ENCODE assay signal across 30 mouse cellular contexts in genomic region chr4:139840442-139840841, GRCm38 (mm10). TPM values are rescaled to one million over a fixed set of nuclear protein-coding genes. Genes with fewer than 3 reads are reported as not detected.
DNase-seq lines count a peak whose midpoint lies in the region; ATAC-seq and TF ChIP-seq lines count a peak whose summit lies in the region.
"Had no signal": no experiment of that assay in that cellular context is flagged by ENCODE, and none has a peak within 500 bp of the region (broad histone marks: within the 10 kb centered on the region; RNA-seq: fewer than 3 reads in every experiment).

No protein-coding gene starts in this region.

- ATAC-seq in intestine, postnatal 0 days, result no peak
- ATAC-seq in intestine, embryonic 16.5 days, result no peak
- ATAC-seq in midbrain, postnatal 0 days (ENCODE audit: low FRiP score), result no peak
- no peak for ATAC-seq in midbrain, embryonic 16.5 days
- no peak for ATAC-seq in stomach, postnatal 0 days (ENCODE audit: low FRiP score, low TSS enrichment)
- ATAC-seq: midbrain, embryonic 13.5 days had no signal

- no peaks in the 10 kb centered on the region for H3K9me3 ChIP-seq in intestine, postnatal 0 days (ENCODE audit: control insufficient read depth)
- H3K9me3 ChIP-seq in intestine, embryonic 16.5 days (ENCODE audit: control insufficient read depth, low read length), result no peaks in the 10 kb centered on the region
- H3K9me3 ChIP-seq in midbrain, postnatal 0 days (ENCODE audit: low read length), result no peaks in the 10 kb centered on the region
- no peaks in the 10 kb centered on the region for H3K9me3 ChIP-seq in midbrain, embryonic 16.5 days (replicated peaks; ENCODE audit: control insufficient read depth, low read length, poor library complexity, severe bottlenecking)
- H3K9me3 ChIP-seq in stomach, postnatal 0 days (ENCODE audit: control insufficient read depth, low read length), result no peaks in the 10 kb centered on the region
- H3K9me3 ChIP-seq: embryonic facial prominence, embryonic 12.5 days; heart, embryonic 10.5 days; hindbrain, embryonic 10.5 days; midbrain, embryonic 13.5 days; stomach, embryonic 15.5 days had no signal

- TF ChIP-seq POLR2A in cerebellum, adult 2 months (IDR thresholded peaks at IDR 0.05; ENCODE audit: borderline replicate concordance, insufficient read depth, low read length), result no peak

- 66% methylated on average over 4 of the region's 4 CpGs for WGBS in intestine, postnatal 0 days
- WGBS in intestine, embryonic 16.5 days, result 69% methylated on average over 4 of the region's 4 CpGs
- 82% methylated on average over 4 of the region's 4 CpGs for WGBS in midbrain, postnatal 0 days
- WGBS in midbrain, embryonic 16.5 days, result 79% methylated on average over 4 of the region's 4 CpGs
- 70% methylated on average over 4 of the region's 4 CpGs for WGBS in stomach, postnatal 0 days
- 77% methylated on average over 4 of the region's 4 CpGs for WGBS in cerebellum, adult 2 months

- DNase-seq in midbrain, postnatal 0 days (ENCODE audit: low spot score), result no peak
- DNase-seq in ES-CJ7 (ENCODE audit: low read depth, low spot score), result peak; percentile 53
- DNase-seq in stomach, postnatal 0 days (ENCODE audit: low spot score), result no peak
- DNase-seq in MN1 (ENCODE audit: low spot score), result no peak
- no peak for DNase-seq in cerebellum, adult 2 months
- DNase-seq: adrenal gland, adult 2 months; B cell, adult 2 months; cerebellum, adult 18-20 months; cerebellum, postnatal 25 days; kidney, adult 18-20 months; lung, adult 2 months; lung, postnatal 14 days; thymus, postnatal 36 days had no signal

- H3K4me2 ChIP-seq in intestine, postnatal 0 days (replicated peaks; ENCODE audit: low read depth), result no peak overlapping the region
- H3K4me2 ChIP-seq in intestine, embryonic 16.5 days (ENCODE audit: low read depth, low read length), result no peak overlapping the region
- H3K4me2 ChIP-seq in midbrain, postnatal 0 days (ENCODE audit: low read depth, low read length, poor library complexity, severe bottlenecking), result no peak overlapping the region
- no peak overlapping the region for H3K4me2 ChIP-seq in midbrain, embryonic 16.5 days (ENCODE audit: low read length)
- no peak overlapping the region for H3K4me2 ChIP-seq in stomach, postnatal 0 days (replicated peaks; ENCODE audit: low read depth)
- H3K4me2 ChIP-seq: embryonic facial prominence, embryonic 12.5 days; forebrain, embryonic 12.5 days; limb, embryonic 12.5 days; liver, embryonic 11.5 days; midbrain, embryonic 13.5 days; stomach, embryonic 15.5 days had no signal

- H3K4me3 ChIP-seq in intestine, postnatal 0 days (ENCODE audit: low read depth, low read length), result no peak overlapping the region
- no peak overlapping the region for H3K4me3 ChIP-seq in intestine, embryonic 16.5 days (ENCODE audit: low read length)
- no peak overlapping the region for H3K4me3 ChIP-seq in midbrain, postnatal 0 days (ENCODE audit: low read depth, low read length)
- H3K4me3 ChIP-seq in midbrain, embryonic 16.5 days (ENCODE audit: low read depth, low read length), result no peak overlapping the region
- no peak overlapping the region for H3K4me3 ChIP-seq in stomach, postnatal 0 days (ENCODE audit: low read depth, low read length)
- no peak overlapping the region for H3K4me3 ChIP-seq in cerebellum, adult 2 months (replicated peaks; ENCODE audit: insufficient read depth, low read depth, low read length)
- H3K4me3 ChIP-seq: embryonic facial prominence, embryonic 12.5 days; forebrain, embryonic 12.5 days; heart, embryonic 10.5 days; hindbrain, embryonic 10.5 days; limb, embryonic 12.5 days; midbrain, embryonic 13.5 days; stomach, embryonic 15.5 days had no signal

- H3K4me1 ChIP-seq in intestine, postnatal 0 days (replicated peaks; ENCODE audit: control insufficient read depth, insufficient read depth, low read length), result no peaks in the 10 kb centered on the region
- no peaks in the 10 kb centered on the region for H3K4me1 ChIP-seq in intestine, embryonic 16.5 days (ENCODE audit: control insufficient read depth, insufficient read depth, low read length)
- H3K4me1 ChIP-seq in midbrain, postnatal 0 days (ENCODE audit: insufficient read depth, low read length), result no peaks in the 10 kb centered on the region; the same call in 1 of the 2 replicates
- no peaks in the 10 kb centered on the region; the same call in none of the 2 replicates for H3K4me1 ChIP-seq in midbrain, embryonic 16.5 days (ENCODE audit: control insufficient read depth, insufficient read depth, low read length)
- H3K4me1 ChIP-seq in stomach, postnatal 0 days (replicated peaks; ENCODE audit: control insufficient read depth, insufficient read depth), result no peaks in the 10 kb centered on the region
- H3K4me1 ChIP-seq in cerebellum, adult 2 months (ENCODE audit: control insufficient read depth, insufficient read depth, low read length), result no peaks in the 10 kb centered on the region
- H3K4me1 ChIP-seq: heart, embryonic 10.5 days; stomach, embryonic 15.5 days had no signal

- no peak overlapping the region for H3K27ac ChIP-seq in intestine, postnatal 0 days (ENCODE audit: low read depth, low read length)
- H3K27ac ChIP-seq in intestine, embryonic 16.5 days (ENCODE audit: low read length), result no peak overlapping the region
- no peak overlapping the region for H3K27ac ChIP-seq in midbrain, postnatal 0 days (ENCODE audit: low read depth, low read length)
- no peak overlapping the region for H3K27ac ChIP-seq in midbrain, embryonic 16.5 days (ENCODE audit: low read length)
- H3K27ac ChIP-seq in stomach, postnatal 0 days (replicated peaks), result no peak overlapping the region
- H3K27ac ChIP-seq in cerebellum, adult 2 months (ENCODE audit: insufficient read depth, low read length), result no peak overlapping the region
- H3K27ac ChIP-seq: embryonic facial prominence, embryonic 12.5 days; forebrain, embryonic 12.5 days; heart, embryonic 10.5 days; limb, embryonic 12.5 days; midbrain, embryonic 13.5 days; stomach, embryonic 15.5 days had no signal

- TF ChIP-seq CTCF in intestine, postnatal 0 days (IDR thresholded peaks at IDR 0.05; ENCODE audit: low read depth), result peak; percentile 39
- TF ChIP-seq CTCF in midbrain, postnatal 0 days (IDR thresholded peaks at IDR 0.05), result peak; percentile 38
- TF ChIP-seq CTCF in stomach, postnatal 0 days (IDR thresholded peaks at IDR 0.05; ENCODE audit: low read depth), result peak; percentile 44
- TF ChIP-seq CTCF in cerebellum, adult 2 months (IDR thresholded peaks at IDR 0.05; ENCODE audit: borderline replicate concordance, insufficient read depth, low read depth, low read length), result no peak

- H3K36me3 ChIP-seq in intestine, postnatal 0 days (ENCODE audit: control insufficient read depth, insufficient read depth), result no peaks in the 10 kb centered on the region
- H3K36me3 ChIP-seq in intestine, embryonic 16.5 days (ENCODE audit: control insufficient read depth, insufficient read depth, low read length), result no peaks in the 10 kb centered on the region
- no peaks in the 10 kb centered on the region for H3K36me3 ChIP-seq in midbrain, postnatal 0 days (ENCODE audit: insufficient read depth, low read length)
- H3K36me3 ChIP-seq in midbrain, embryonic 16.5 days (ENCODE audit: control insufficient read depth, insufficient read depth, low read length), result no peaks in the 10 kb centered on the region
- H3K36me3 ChIP-seq in stomach, postnatal 0 days (ENCODE audit: control insufficient read depth, insufficient read depth, low read length), result no peaks in the 10 kb centered on the region
- H3K36me3 ChIP-seq: embryonic facial prominence, embryonic 12.5 days; forebrain, embryonic 12.5 days; heart, embryonic 10.5 days; hindbrain, embryonic 10.5 days; limb, embryonic 12.5 days; midbrain, embryonic 13.5 days; stomach, embryonic 15.5 days had no signal

- no peak overlapping the region for H3K9ac ChIP-seq in intestine, postnatal 0 days (ENCODE audit: low read depth, low read length)
- H3K9ac ChIP-seq in intestine, embryonic 16.5 days (ENCODE audit: low read depth, low read length), result no peak overlapping the region
- no peak overlapping the region for H3K9ac ChIP-seq in midbrain, postnatal 0 days (replicated peaks; ENCODE audit: low read length, poor library complexity, severe bottlenecking)
- no peak overlapping the region for H3K9ac ChIP-seq in midbrain, embryonic 16.5 days (ENCODE audit: low read depth, low read length)
- no peak overlapping the region for H3K9ac ChIP-seq in stomach, postnatal 0 days (ENCODE audit: low read length)
- H3K9ac ChIP-seq: embryonic facial prominence, embryonic 12.5 days; forebrain, embryonic 12.5 days; limb, embryonic 12.5 days; midbrain, embryonic 13.5 days; stomach, embryonic 15.5 days had no signal

- peaks cover 68% of the 10 kb centered on the region for H3K27me3 ChIP-seq in intestine, postnatal 0 days (replicated peaks; ENCODE audit: control insufficient read depth, insufficient read depth, low read length)
- H3K27me3 ChIP-seq in intestine, embryonic 16.5 days (replicated peaks; ENCODE audit: control insufficient read depth, insufficient read depth, low read length), result peaks cover 67% of the 10 kb centered on the region
- peaks cover 6% of the 10 kb centered on the region for H3K27me3 ChIP-seq in midbrain, postnatal 0 days (ENCODE audit: insufficient read depth, low read length)
- peaks cover 36% of the 10 kb centered on the region for H3K27me3 ChIP-seq in midbrain, embryonic 16.5 days (ENCODE audit: control insufficient read depth, insufficient read depth, low read depth, low read length)
- peaks cover 9% of the 10 kb centered on the region; the same call in 1 of the 2 replicates for H3K27me3 ChIP-seq in stomach, postnatal 0 days (ENCODE audit: control insufficient read depth, insufficient read depth, low read length)
- no peaks in the 10 kb centered on the region; the same call in 1 of the 2 replicates for H3K27me3 ChIP-seq in cerebellum, adult 2 months (ENCODE audit: control insufficient read depth, insufficient read depth, low read length)

- TF ChIP-seq EP300 in stomach, postnatal 0 days (optimal IDR thresholded peaks at IDR 0.05), result no peak

RNA-seq across cellular contexts. Expression of gene Pax7, which starts 7.1 kb away (rescaled TPM):
- not detected in 2 replicates for polyA plus RNA-seq in intestine, postnatal 0 days (2015; fragmentation: Nextera tagmentation; extraction: Ambion mirVana)
- not detected in 2 replicates for polyA plus RNA-seq in intestine, embryonic 16.5 days (2015; fragmentation: Nextera tagmentation; extraction: Ambion mirVana)
- total RNA-seq in midbrain, postnatal 0 days (2014; rRNA removed), result 34.9 and 36.0 TPM in 2 replicates
- 3.0 and 3.4 TPM in 2 replicates for polyA plus RNA-seq in midbrain, postnatal 0 days (2015; fragmentation: Nextera tagmentation; extraction: Ambion mirVana)
- 2.3 and 4.4 TPM in 2 replicates for polyA plus RNA-seq in midbrain, embryonic 16.5 days (2015; fragmentation: Nextera tagmentation; extraction: Ambion mirVana)
- 0.02 TPM in 1 of 2 replicates, not detected in the other for polyA plus RNA-seq in stomach, postnatal 0 days (2015; fragmentation: Nextera tagmentation; extraction: Ambion mirVana)
- polyA plus RNA-seq in cerebellum, adult 2 months (2012; rRNA removed), result 0.07 and 0.08 TPM in 2 replicates
- total RNA-seq: adrenal gland, adult 2 months; CH12.LX; granulocyte monocyte progenitor cell, adult 5-6 weeks; left cerebral cortex, postnatal 14 days; megakaryocyte progenitor cell, adult 5-6 weeks had no signal
- polyA plus RNA-seq: adrenal gland, adult 2 months; heart, postnatal 0 days; kidney, embryonic 16.5 days had no signal
